Mouse (Mus musculus) myocyte (in vitro differentiated cells): ENCODE data around the gene Ptpn12. TPM values are rescaled to one million over a fixed set of nuclear protein-coding genes. Genes with fewer than 3 reads are reported as not detected.

Source experiments
- H3K27me3 ChIP-seq: one replicate; pipeline ENCODE4 v1.6.1; 2011; ENCODE audit not compliant: control insufficient read depth, insufficient read depth, insufficient read length
- H3K36me3 ChIP-seq: one replicate; pipeline ENCODE4 v1.6.1; 2011; ENCODE audit not compliant: control insufficient read depth, insufficient read depth
- H3K4me2 ChIP-seq: one replicate; pipeline ENCODE4 v1.6.1; 2011; ENCODE audit warnings: low read depth, control low read depth
- H3K4me3 ChIP-seq: one replicate; pipeline ENCODE4 v1.5.1; 2011; ENCODE audit warnings: mild to moderate bottlenecking, control low read depth, moderate library complexity
- H3K79me2 ChIP-seq: one replicate; pipeline ENCODE4 v1.6.1; 2011; ENCODE audit not compliant: control insufficient read depth, insufficient read depth
- H3ac ChIP-seq: one replicate; pipeline ENCODE4 v1.6.1; 2011; ENCODE audit not compliant: control insufficient read depth, insufficient read length
- CEBPB ChIP-seq: IDR thresholded peaks from 2 replicates; pipeline ENCODE4 v1.6.1; 2011; ENCODE audit warnings: mild to moderate bottlenecking, moderate library complexity; ENCODE audit not compliant: poor library complexity, insufficient read depth, severe bottlenecking
- E2F4 ChIP-seq: IDR thresholded peaks from one replicate; pipeline ENCODE4 v1.6.1; 2011; ENCODE audit warnings: mild to moderate bottlenecking, control low read depth, moderate library complexity; ENCODE audit not compliant: insufficient read depth
- MYOD1 ChIP-seq, 3 experiments: IDR thresholded peaks; one replicate each; pipeline ENCODE4 v1.6.1; 2011; ENCODE audit warnings: control low read depth in 2 of 3, low read depth in 2 of 3, mild to moderate bottlenecking in 2 of 3, moderate library complexity in 1 of 3; ENCODE audit not compliant: insufficient read length in 2 of 3, control insufficient read depth in 1 of 3
- MYOG ChIP-seq, 3 experiments: IDR thresholded peaks; one replicate each; pipeline ENCODE4 v1.6.1; 2011; ENCODE audit warnings: control low read depth in 2 of 3, low read depth in 2 of 3, mild to moderate bottlenecking in 2 of 3; ENCODE audit not compliant: insufficient read length in 2 of 3, control insufficient read depth in 1 of 3, insufficient read depth in 1 of 3
- POLR2A ChIP-seq: IDR thresholded peaks from one replicate; pipeline ENCODE4 v1.6.1; 2011; ENCODE audit warnings: low read depth, mild to moderate bottlenecking, control low read depth, moderate library complexity; ENCODE audit not compliant: insufficient read length
- POLR2AphosphoS2 ChIP-seq: IDR thresholded peaks from one replicate; pipeline ENCODE4 v1.6.1; 2011; ENCODE audit warnings: low read depth, control low read depth; ENCODE audit not compliant: insufficient read length
- REST ChIP-seq: IDR thresholded peaks from one replicate; pipeline ENCODE4 v1.6.1; 2011; ENCODE audit warnings: mild to moderate bottlenecking, control low read depth, moderate library complexity; ENCODE audit not compliant: insufficient read depth, insufficient read length
- SRF ChIP-seq: IDR thresholded peaks from one replicate; pipeline ENCODE4 v1.6.1; 2011; ENCODE audit warnings: low read depth; ENCODE audit not compliant: control insufficient read depth, insufficient read length
- TCF12 ChIP-seq: IDR thresholded peaks from one replicate; pipeline ENCODE4 v1.6.1; 2011; ENCODE audit warnings: mild to moderate bottlenecking, control low read depth; ENCODE audit not compliant: poor library complexity, insufficient read depth, severe bottlenecking
- TCF3 ChIP-seq: IDR thresholded peaks from one replicate; pipeline ENCODE4 v1.6.1; 2011; ENCODE audit warnings: low read depth, control low read depth; ENCODE audit not compliant: insufficient read length
- USF1 ChIP-seq: IDR thresholded peaks from one replicate; pipeline ENCODE4 v1.6.1; 2011; ENCODE audit warnings: low read depth, mild to moderate bottlenecking, control low read depth, moderate library complexity
- polyA plus RNA-seq: library from polyadenylated mRNA; unstranded; fragments of >200 nt; fragmentation: generic; extraction: Trizol; gene quantifications from one replicate; pipeline ENCODE4 v1.2.1, GENCODE M21; 2012; ENCODE audit warnings: missing spikeins

Ptpn12 gene
- polyA plus RNA-seq = 23.2 TPM

DNA sequence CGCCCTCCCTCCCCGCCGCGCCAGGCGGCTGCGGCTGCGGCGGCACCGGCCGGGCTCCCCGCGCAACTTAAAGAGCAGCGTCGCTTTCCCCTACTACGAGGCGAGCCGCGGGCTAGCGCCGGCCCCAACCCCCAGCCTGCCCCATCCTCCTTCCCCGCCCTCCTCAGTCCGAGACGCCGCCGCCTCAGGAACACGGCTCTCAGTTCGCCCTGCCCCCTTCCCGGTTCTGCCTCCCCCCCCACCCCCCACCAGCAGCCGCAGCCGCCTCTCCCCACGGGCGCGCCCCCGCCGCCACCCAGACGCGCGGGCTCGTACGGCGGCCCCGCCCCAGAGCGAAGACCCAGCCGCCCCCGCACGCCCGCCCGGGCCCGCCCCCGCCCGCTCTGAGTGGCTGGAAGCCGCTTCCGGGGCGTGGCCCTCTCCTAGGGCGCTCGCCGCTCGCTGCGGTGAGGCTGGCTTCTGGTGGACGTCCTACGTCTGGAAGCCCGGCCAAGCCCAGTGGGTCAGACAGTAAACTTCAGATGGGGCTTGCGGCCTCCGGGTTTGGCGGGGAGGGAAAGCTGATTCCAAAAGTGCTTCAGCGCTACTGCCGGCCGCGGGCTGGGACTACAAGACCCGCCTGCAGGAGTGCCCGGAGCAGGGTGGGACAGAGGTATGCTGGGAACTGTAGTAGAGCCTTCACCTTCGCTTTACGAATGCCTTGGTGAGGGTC is at the start of gene Ptpn12:
Ptpn12 (minus strand) TSS at position 92 of the 712 bp plus-strand sequence.
- peaks cover 41% of the 10 kb centered on the region for H3K79me2 ChIP-seq
- TF ChIP-seq POLR2AphosphoS2 (peak; percentile 63), MYOG (IDR thresholded peaks at IDR 0.05; ENCODE audit: control insufficient read depth in 1 of 3, insufficient read depth in 1 of 3, insufficient read length in 2 of 3, low read depth in 2 of 3) (peak in 1 of 3 experiments; percentile 3), TCF3 (no peak), MYOD1 (IDR thresholded peaks at IDR 0.05; ENCODE audit: control insufficient read depth in 1 of 3, insufficient read length in 2 of 3, low read depth in 2 of 3) (peak in 1 of 3 experiments; percentile 7), USF1 (no peak), E2F4 (no peak), POLR2A (peak; percentile 64)
- H3K4me3 ChIP-seq = peak within 1 kb of the TSS; percentile 65
- H3ac ChIP-seq = peak within 1 kb of the TSS; percentile 100
- H3K27me3 ChIP-seq = no peaks in the 10 kb centered on the region
- peak within 1 kb of the TSS; percentile 92 for H3K4me2 ChIP-seq
- no peaks in the 10 kb centered on the region for H3K36me3 ChIP-seq

DNA sequence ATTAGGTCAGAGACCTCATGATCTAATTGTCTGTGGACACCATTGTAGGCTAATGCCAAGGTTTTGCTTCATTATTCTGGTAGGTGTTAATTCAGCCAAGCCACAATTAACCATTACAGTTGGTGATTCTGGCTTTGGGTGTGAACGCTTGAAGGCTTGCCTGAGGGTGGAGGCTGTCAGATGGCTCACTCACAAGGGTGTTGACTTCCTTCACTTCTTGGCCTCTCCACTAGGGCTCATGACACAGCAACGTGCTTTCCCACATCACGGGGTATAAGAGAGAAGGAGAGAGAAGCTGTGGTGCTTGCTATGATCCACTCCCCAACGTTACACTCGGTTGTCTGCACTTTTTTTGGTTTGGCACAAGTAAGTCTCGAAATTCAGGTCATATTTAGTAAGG is 35.5 kb upstream of the Ptpn12 start:
- Histone ChIP-seq H3ac (no peak overlapping the region), H3K79me2 (no peaks in the 10 kb centered on the region), H3K4me2 (no peak overlapping the region), H3K27me3 (no peaks in the 10 kb centered on the region), H3K4me3 (no peak overlapping the region), H3K36me3 (no peaks in the 10 kb centered on the region)
- no peak for TF ChIP-seq SRF
- TF ChIP-seq MYOG (IDR thresholded peaks at IDR 0.05; ENCODE audit: control insufficient read depth in 1 of 3, insufficient read depth in 1 of 3, insufficient read length in 2 of 3, low read depth in 2 of 3) = no peak
- no peak for TF ChIP-seq REST
- no peak for TF ChIP-seq POLR2AphosphoS2
- no peak for TF ChIP-seq TCF3

DNA sequence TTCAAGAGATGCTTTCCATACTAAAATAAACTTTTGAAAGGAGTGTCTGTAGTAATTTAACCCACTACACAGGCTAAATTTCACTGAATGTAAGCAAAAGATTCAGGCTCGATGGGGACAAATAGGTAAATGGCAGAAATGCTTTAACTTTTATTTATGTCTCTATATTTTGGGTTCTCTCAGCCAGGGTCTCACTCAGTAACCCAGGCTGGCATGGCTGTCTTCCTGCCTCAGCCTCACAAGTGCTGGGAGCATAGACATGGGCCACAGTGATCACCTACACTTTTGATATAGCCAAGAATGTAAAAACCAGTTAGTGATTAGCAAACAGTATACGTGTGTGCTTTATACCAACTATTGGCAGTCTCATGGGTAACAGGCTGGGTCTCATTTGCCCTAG is 1.5 kb upstream of the Ptpn12 start:
- Histone ChIP-seq H3K27me3 (no peaks in the 10 kb centered on the region), H3K79me2 (peaks cover 28% of the 10 kb centered on the region), H3K36me3 (no peaks in the 10 kb centered on the region), H3K4me2 (peak overlapping the region; percentile 92), H3K4me3 (peak overlapping the region; percentile 65), H3ac (no peak overlapping the region)
- no peak for TF ChIP-seq POLR2AphosphoS2

DNA sequence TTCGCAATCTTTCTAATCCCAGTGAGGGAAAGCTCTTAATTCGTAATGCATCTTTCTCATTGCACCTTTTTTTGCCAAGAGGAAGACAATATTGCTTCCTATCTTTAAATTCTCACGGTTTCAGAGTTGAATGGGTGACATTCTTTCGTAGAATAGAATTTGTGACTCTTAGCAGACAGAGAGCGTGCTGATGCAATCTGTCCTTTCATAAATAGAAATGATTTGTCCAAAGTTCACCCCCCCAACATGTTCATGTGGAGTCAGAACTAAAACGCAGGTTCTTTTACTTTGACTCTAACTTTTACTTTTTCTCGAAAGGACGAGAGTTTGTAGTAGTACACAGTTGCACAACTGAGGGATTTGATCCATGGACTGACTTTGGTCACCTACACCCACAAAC is 884 bp upstream of the Ptpn12 start:
- peaks cover 34% of the 10 kb centered on the region for H3K79me2 ChIP-seq
- no peaks in the 10 kb centered on the region for H3K36me3 ChIP-seq
- no peaks in the 10 kb centered on the region for H3K27me3 ChIP-seq
- TF ChIP-seq CEBPB = peak; percentile 46; the same call in 1 of the 2 replicates
- no peak for TF ChIP-seq USF1
- H3K4me2 ChIP-seq = peak overlapping the region; percentile 92
- peak overlapping the region; percentile 65 for H3K4me3 ChIP-seq
- no peak overlapping the region for H3ac ChIP-seq

DNA sequence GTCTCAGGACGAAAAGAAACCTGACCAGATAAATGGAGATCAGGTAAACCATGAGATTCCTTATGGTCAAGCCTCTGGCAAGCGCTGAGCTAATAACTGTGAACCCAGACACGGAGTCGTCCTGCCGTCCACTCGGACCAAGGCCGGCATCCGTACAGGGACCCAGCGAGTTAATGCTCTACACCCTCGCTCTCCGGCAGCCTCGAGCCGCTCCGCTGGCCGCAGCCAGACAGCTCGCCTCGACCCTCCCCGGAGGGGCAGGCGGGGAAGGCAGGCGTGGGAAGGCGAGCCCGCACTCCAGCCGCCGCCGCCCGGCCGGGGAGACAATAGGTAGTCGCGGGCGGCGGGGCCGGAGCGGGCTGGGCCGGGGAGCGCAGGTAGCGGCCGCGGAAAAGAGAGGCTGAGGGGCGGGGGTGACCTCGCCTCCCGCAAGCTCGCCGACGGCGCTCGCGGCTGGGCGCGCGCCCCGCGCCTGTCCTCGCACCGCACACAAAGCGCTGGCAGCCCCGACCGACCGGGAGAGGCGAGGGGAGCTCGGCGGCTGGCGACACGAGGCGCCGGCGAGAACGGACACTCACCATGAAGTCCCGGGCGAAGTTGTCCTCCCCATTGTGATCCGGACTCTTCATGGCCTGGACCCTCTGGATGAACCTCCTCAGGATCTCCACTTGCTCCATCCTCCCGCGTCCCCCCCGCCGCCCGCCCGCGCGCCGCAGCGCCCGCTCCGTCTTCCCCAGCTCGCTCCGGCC is 466 bp downstream of the Ptpn12 start:
- peak overlapping the region; percentile 38 for H3K4me2 ChIP-seq
- TF ChIP-seq POLR2A (peak; percentile 21), MYOD1 (IDR thresholded peaks at IDR 0.05; ENCODE audit: control insufficient read depth in 1 of 3, insufficient read length in 2 of 3, low read depth in 2 of 3) (no peak), POLR2AphosphoS2 (no peak), USF1 (no peak), CEBPB (no peak), TCF3 (no peak)
- H3K79me2 ChIP-seq = peaks cover 48% of the 10 kb centered on the region
- no peaks in the 10 kb centered on the region for H3K36me3 ChIP-seq
- H3K4me3 ChIP-seq = peak overlapping the region; percentile 65
- H3ac ChIP-seq = peak overlapping the region; percentile 100
- H3K27me3 ChIP-seq = no peaks in the 10 kb centered on the region

DNA sequence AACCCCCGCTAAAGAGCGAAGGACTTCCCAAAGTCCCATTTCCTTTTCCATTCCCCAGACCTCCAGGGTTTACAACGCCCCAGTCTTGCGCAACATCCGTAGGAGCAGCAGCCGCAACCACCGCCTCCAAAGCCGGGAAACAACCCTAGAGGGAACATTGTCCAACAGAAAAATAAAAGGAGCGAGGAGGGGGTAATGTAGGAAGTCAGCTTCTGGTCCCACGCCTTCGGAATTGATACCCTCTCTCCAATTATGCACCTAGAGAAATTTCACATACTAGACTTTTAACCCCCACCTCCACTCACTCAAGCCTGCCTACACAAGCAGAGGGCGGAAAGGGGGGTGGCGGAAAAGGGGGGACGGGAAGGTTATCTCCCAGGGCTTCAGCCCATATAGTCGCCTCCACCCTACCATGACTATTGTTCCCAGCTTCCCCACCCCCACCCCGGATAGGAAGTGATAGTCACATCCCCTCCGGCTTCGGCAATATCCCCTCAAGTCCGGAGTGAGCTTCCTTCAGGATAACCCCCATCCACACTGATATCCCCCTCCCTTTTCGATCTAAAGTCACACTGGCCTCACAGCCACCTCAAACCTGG is 1.1 kb downstream of the Ptpn12 start:
- no peak for TF ChIP-seq TCF3
- peak; percentile 47 for TF ChIP-seq POLR2A
- TF ChIP-seq SRF = no peak
- TF ChIP-seq E2F4 = no peak
- TF ChIP-seq TCF12 = no peak
- TF ChIP-seq MYOD1 (IDR thresholded peaks at IDR 0.05; ENCODE audit: control insufficient read depth in 1 of 3, insufficient read length in 2 of 3, low read depth in 2 of 3) = no peak
- TF ChIP-seq POLR2AphosphoS2 = peak; percentile 42
- TF ChIP-seq REST = no peak
- peak; percentile 100 for TF ChIP-seq CEBPB
- TF ChIP-seq USF1 = no peak
- H3K36me3 ChIP-seq = no peaks in the 10 kb centered on the region
- peak overlapping the region; percentile 100 for H3ac ChIP-seq
- H3K4me2 ChIP-seq = peak overlapping the region; percentile 57
- H3K4me3 ChIP-seq = peak overlapping the region; percentile 65
- peaks cover 55% of the 10 kb centered on the region for H3K79me2 ChIP-seq
- H3K27me3 ChIP-seq = no peaks in the 10 kb centered on the region
